Mouse (Mus musculus): ENCODE results near the gene Eef1e1. TPM values are rescaled to one million over a fixed set of nuclear protein-coding genes. Genes with fewer than 3 reads are reported as not detected.
"Not testable (repeated sequence)": the region's sequence is repeated elsewhere in the genome, so short reads cannot be mapped to it uniquely, and the experiment has no call there.

The Eef1e1 gene
- 15.5 to 26.9 TPM (median 25.9 TPM) in 3 replicates for total RNA-seq (2017)

- ATAC-seq (replicated peaks; ENCODE audit: insufficient number of reproducible peaks, low FRiP score, low TSS enrichment, poor library complexity, severe bottlenecking): peak; percentile 99
These were observed at the start of gene Eef1e1 for GRCm38 (mm10) chr13:38658528-38659280. Gene Eef1e1 (minus strand): TSS chr13:38659058.

- no peak for ATAC-seq (replicated peaks; ENCODE audit: insufficient number of reproducible peaks, low FRiP score, low TSS enrichment, poor library complexity, severe bottlenecking)
These were observed 32.0 kb upstream of the Eef1e1 start for GRCm38 (mm10) chr13:38690845-38691244.

- ATAC-seq (replicated peaks; ENCODE audit: insufficient number of reproducible peaks, low FRiP score, low TSS enrichment, poor library complexity, severe bottlenecking): no peak
These were observed 31.2 kb upstream of the Eef1e1 start for GRCm38 (mm10) chr13:38690028-38690427.

DNA sequence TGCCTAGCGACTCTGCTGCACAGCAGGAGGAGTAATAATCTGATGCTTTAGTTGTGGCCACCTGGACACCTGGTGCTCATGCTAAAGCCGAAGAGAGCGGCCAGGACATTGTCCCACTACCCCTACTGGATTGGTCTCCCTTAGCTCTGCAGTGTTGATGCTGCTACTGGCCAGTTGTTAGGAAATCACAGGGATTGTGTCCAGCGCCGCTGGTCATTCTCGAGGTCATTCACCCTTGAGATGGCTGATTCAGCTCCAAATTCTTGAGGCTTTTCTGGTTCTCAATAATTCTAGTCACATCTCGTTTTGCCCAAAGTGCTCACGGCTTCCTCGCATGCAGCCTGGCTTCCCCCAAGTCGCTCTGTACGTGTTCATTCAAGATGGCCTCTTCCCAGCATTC, 29.9 kb upstream of the Eef1e1 start:
- ATAC-seq (replicated peaks; ENCODE audit: insufficient number of reproducible peaks, low FRiP score, low TSS enrichment, poor library complexity, severe bottlenecking): no peak

DNA sequence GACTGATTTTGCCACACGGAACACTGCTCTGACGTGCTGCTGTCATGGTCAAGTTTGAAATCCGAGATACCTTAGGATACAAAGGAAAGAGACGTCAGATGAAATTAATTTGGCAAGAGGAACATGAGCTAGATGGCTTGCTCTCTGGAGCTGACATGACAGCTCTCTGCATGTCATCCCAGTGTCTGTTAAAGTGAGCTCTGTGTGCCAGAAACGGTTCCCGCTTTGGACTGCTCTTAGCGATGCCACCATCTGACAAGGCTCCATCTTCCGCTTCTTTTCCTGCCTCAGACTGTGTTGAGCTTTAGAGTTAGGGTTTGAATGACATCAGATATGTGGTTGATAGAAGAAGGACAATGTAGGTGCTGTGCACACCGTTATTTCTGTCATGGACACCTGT, 13.5 kb upstream of the Eef1e1 start:
- ATAC-seq (replicated peaks; ENCODE audit: insufficient number of reproducible peaks, low FRiP score, low TSS enrichment, poor library complexity, severe bottlenecking): no peak

GRCm38 (mm10) chr13:38671451-38671850, 12.6 kb upstream of the Eef1e1 start:
- ATAC-seq (replicated peaks; ENCODE audit: insufficient number of reproducible peaks, low FRiP score, low TSS enrichment, poor library complexity, severe bottlenecking): not testable (repeated sequence)

- no peak for ATAC-seq (replicated peaks; ENCODE audit: insufficient number of reproducible peaks, low FRiP score, low TSS enrichment, poor library complexity, severe bottlenecking)
These were observed 11.2 kb upstream of the Eef1e1 start for GRCm38 (mm10) chr13:38670051-38670450.

GRCm38 (mm10) chr13:38668514-38668913, 9.7 kb upstream of the Eef1e1 start:
- peak; percentile 61 for ATAC-seq (replicated peaks; ENCODE audit: insufficient number of reproducible peaks, low FRiP score, low TSS enrichment, poor library complexity, severe bottlenecking)

GRCm38 (mm10) chr13:38664753-38665152, 5.9 kb upstream of the Eef1e1 start:
- ATAC-seq (replicated peaks; ENCODE audit: insufficient number of reproducible peaks, low FRiP score, low TSS enrichment, poor library complexity, severe bottlenecking): no peak

DNA sequence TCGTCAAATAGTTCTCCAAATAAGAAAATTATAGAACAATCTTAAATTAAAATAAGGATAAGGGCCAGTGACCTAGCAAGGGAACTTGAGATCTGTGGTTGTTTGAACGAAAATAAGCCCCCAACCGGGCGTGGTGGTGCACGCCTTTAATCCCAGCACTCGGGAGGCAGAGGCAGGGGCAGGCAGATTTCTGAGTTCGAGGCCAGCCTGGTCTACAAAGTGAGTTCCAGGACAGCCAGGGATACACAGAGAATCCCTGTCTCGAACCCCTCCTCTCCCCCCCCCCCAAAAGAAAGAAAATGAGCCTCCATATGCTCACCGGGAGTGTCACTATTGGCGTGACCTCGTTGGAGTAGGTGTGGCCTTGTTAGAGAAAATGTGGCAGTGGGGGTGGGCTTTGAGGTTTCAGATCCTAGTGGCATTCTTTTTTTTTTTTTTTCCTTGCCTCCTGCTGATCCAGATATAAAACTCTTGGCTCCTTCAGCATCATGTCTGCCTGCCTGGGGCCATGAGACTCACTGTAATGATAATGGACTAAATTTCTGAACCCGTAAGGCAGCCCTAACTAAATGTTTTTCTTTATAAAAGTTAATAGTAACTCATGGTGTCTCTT, 772 bp upstream of the Eef1e1 start:
- ATAC-seq (replicated peaks; ENCODE audit: insufficient number of reproducible peaks, low FRiP score, low TSS enrichment, poor library complexity, severe bottlenecking): no peak

DNA sequence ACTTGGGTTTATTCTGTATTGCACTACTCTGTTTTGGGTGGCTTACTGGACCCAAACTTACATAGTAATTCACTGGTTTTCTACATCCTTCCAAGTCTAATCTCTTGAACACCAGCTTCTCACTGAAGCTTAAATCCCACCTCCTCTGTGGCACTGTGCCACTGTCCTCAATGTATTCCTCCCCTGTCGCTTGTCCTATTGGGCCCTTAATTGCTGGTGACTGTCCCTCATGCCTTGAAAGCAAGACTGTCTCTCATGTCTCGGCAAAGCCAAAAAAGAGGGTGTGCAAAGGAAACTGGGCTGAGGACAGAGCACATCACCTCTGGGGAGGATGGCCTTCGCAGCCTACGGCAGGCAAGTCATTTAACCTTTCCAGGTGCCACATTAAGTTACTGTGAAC, 993 bp downstream of the Eef1e1 start:
- ATAC-seq (replicated peaks; ENCODE audit: insufficient number of reproducible peaks, low FRiP score, low TSS enrichment, poor library complexity, severe bottlenecking): no peak

GRCm38 (mm10) chr13:38650292-38650691, 8.6 kb downstream of the Eef1e1 start:
- ATAC-seq (replicated peaks; ENCODE audit: insufficient number of reproducible peaks, low FRiP score, low TSS enrichment, poor library complexity, severe bottlenecking): no peak

- ATAC-seq (replicated peaks; ENCODE audit: insufficient number of reproducible peaks, low FRiP score, low TSS enrichment, poor library complexity, severe bottlenecking): no peak
These were observed 9.8 kb downstream of the Eef1e1 start for GRCm38 (mm10) chr13:38649069-38649468.

DNA sequence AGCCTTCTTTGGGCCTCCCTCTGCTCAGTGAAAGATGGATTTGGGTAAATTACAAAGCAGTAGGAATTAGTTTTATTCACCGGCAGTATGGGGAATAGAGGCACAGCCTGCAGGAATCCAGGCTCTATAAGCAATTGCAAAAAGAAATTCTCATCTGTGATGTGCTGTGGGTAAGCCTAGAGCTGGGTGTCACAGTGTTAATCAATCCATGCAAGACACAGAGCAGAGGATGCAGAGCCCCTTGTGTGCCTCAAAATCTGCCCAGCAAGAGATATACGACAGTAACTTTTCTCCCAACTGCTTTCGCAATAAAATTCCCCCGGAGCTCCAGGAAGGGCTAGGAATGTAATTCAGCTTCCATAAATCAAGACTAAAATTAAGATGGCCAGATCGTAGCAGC, 17.4 kb downstream of the Eef1e1 start:
- ATAC-seq (replicated peaks; ENCODE audit: insufficient number of reproducible peaks, low FRiP score, low TSS enrichment, poor library complexity, severe bottlenecking): no peak

DNA sequence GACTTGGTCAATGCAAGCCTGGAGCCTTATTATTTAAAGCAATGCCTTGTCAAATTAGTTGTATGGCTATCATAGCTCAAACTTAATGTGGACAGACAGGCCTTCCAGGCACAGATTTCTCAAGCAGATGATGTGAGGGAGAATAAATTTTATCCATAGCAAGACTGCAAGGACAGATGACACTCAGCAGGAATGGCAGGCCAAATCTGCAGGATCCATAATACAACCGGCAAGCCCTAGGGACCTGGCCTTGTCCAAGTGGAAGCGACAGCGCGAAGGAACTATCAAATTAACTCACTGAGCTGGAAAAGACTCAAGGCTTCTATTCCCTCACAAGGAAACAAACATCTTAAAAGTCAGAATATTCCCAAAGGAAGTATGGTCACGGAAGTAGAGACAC, 17.9 kb downstream of the Eef1e1 start:
- ATAC-seq (replicated peaks; ENCODE audit: insufficient number of reproducible peaks, low FRiP score, low TSS enrichment, poor library complexity, severe bottlenecking): no peak

- no peak for ATAC-seq (replicated peaks; ENCODE audit: insufficient number of reproducible peaks, low FRiP score, low TSS enrichment, poor library complexity, severe bottlenecking)
These were observed 20.2 kb downstream of the Eef1e1 start for GRCm38 (mm10) chr13:38638694-38639093.

GRCm38 (mm10) chr13:38634800-38635269, 24.0 kb downstream of the Eef1e1 start, which contains the start of gene Bloc1s5:
Gene Bloc1s5 (minus strand): TSS chr13:38635109.
- peak; percentile 96 for ATAC-seq (replicated peaks; ENCODE audit: insufficient number of reproducible peaks, low FRiP score, low TSS enrichment, poor library complexity, severe bottlenecking)

DNA sequence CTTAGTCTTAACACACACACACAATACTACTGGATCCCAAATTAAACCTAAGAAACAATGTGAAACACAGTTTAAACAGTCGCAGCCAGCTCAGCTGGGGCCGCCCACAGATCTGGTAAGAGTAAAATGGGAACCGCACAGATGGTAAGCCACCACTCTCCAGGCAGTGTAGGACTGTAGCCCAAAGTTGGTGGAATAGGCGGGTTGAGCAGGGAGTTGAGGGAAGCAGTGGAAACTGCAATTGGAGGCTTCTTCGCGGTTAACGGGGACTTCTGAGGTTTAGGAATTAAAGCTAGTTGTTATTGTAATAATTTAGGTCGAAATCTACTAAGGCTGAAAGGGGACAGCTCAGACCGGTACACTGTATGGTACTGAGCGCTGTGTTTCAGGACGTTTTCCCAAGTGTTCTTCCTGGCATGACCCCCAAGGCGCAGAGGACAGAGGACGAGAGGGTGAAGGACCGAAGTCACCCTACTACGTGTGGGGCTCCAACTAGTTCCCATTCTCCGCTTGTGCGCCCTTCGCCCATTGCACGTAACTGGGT, 24.5 kb downstream of the Eef1e1 start:
- 0 out of 2 replicates have a peak, but pooled peaks have one; percentile 10 for ATAC-seq (replicated peaks; ENCODE audit: insufficient number of reproducible peaks, low FRiP score, low TSS enrichment, poor library complexity, severe bottlenecking)

DNA sequence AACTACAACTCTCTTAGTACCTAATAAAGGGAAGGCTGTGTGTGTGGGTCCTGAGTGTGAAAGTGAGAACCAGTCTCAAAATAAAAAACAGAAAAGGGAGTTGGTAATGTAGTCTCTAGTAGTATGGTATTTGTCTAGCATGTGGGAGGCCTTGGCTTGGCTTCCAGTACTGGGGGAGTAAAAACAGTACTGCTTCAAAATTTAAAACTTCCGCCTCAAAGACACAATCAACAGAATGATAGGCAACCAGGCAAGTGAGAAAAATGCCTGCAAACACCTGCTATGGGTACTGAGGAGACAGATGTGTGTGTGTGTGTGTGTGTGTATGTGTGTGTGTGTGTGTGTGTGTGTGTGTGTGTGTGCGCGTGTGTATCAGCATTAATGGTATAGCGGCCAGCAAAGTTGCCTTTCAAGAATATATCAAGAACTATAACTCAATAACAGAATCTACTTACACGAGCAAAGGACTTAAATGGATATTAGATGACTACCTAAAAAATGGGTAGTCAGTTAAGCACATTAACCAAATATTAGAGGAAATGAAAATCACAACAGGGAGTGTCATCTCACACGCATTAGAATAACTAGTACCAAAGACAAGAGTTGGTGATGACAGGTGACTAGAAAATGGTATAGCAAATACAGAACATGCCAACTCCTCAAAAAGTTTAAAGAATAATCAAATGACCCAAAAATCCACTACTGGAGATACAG, 25.4 kb downstream of the Eef1e1 start:
- ATAC-seq (replicated peaks; ENCODE audit: insufficient number of reproducible peaks, low FRiP score, low TSS enrichment, poor library complexity, severe bottlenecking): no peak
